Mouse (Mus musculus) liver, embryonic 15.5 days (tissue): Measurements from ENCODE around the gene Rps6ka1. TPM values are rescaled to one million over a fixed set of nuclear protein-coding genes. Genes with fewer than 3 reads are reported as not detected.
"Not testable (repeated sequence)": the region's sequence is repeated elsewhere in the genome, so short reads cannot be mapped to it uniquely, and the experiment has no call there.

Source experiments
- ATAC-seq: fragments of 200-750 bp; cut with Nextera tagmentation; 2 replicates; pipeline ENCODE4 v1.8.0; 2017; ENCODE audit warnings: moderate number of reproducible peaks, mild to moderate bottlenecking, moderate library complexity; ENCODE audit not compliant: insufficient read depth
- H3K27ac ChIP-seq: fragments of 300-500 bp; sonication (generic); replicated peaks from 2 replicates; pipeline ENCODE4 v1.5.1; 2015; ENCODE audit warnings: mild to moderate bottlenecking, inconsistent platforms
- H3K27me3 ChIP-seq: fragments of 300-500 bp; sonication (generic); 2 replicates; pipeline ENCODE4 v1.6.1; 2015; ENCODE audit warnings: mild to moderate bottlenecking, inconsistent platforms
- H3K36me3 ChIP-seq: fragments of 300-500 bp; sonication (generic); replicated peaks from 2 replicates; pipeline ENCODE4 v1.6.1; 2015; ENCODE audit warnings: moderate library complexity, mild to moderate bottlenecking, inconsistent platforms
- H3K4me1 ChIP-seq: fragments of 300-500 bp; sonication (generic); replicated peaks from 2 replicates; pipeline ENCODE4 v1.6.1; 2015; ENCODE audit warnings: inconsistent platforms
- H3K4me2 ChIP-seq: fragments of 300-500 bp; sonication (generic); 2 replicates; pipeline ENCODE4 v1.6.1; 2015; ENCODE audit warnings: moderate library complexity, mild to moderate bottlenecking, inconsistent platforms
- H3K4me3 ChIP-seq: fragments of 300-500 bp; sonication (generic); replicated peaks from 2 replicates; pipeline ENCODE4 v1.5.1; 2015; ENCODE audit warnings: mild to moderate bottlenecking, inconsistent platforms
- H3K9ac ChIP-seq: fragments of 300-500 bp; sonication (generic); 2 replicates; pipeline ENCODE4 v1.6.1; 2015; ENCODE audit warnings: moderate library complexity, mild to moderate bottlenecking, inconsistent platforms
- H3K9me3 ChIP-seq: fragments of 300-500 bp; sonication (generic); replicated peaks from 2 replicates; pipeline ENCODE4 v1.6.1; 2016; ENCODE audit warnings: inconsistent platforms
- WGBS: fragments of 180-500 bp; shearing (Covaris S2); methylation state at CpG from one replicate; pipeline ENCODE4 v1.1.7; 2015; ENCODE audit warnings: mixed read lengths; ENCODE audit not compliant: insufficient replicate concordance; 5-methylcytosine and 5-hydroxymethylcytosine counted together
- polyA plus RNA-seq: library from polyadenylated mRNA; unstranded; fragments of >200 nt; fragmentation: Nextera tagmentation; extraction: Ambion mirVana; gene quantifications from 2 replicates; pipeline ENCODE4 v1.2.1, GENCODE M21; 2015

The Rps6ka1 gene
- polyA plus RNA-seq, 1 experiment from 2014 or later = 68.0 TPM

GRCm38 (mm10) chr4:133908051-133908450 is 20.5 kb upstream of the Rps6ka1 start:
- peaks cover 34% of the 10 kb centered on the region for H3K4me1 ChIP-seq
- H3K27me3 ChIP-seq = no peaks in the 10 kb centered on the region
- no peak overlapping the region for H3K4me3 ChIP-seq
- H3K27ac ChIP-seq = peak overlapping the region; percentile 35
- no peak for ATAC-seq
- 49% methylated on average over 6 of the region's 6 CpGs for WGBS
- H3K4me2 ChIP-seq = no peak overlapping the region
- H3K9ac ChIP-seq = no peak overlapping the region
- H3K9me3 ChIP-seq = no peaks in the 10 kb centered on the region
- H3K36me3 ChIP-seq = no peaks in the 10 kb centered on the region

- Histone ChIP-seq H3K9ac (no peak overlapping the region), H3K4me1 (peaks cover 34% of the 10 kb centered on the region), H3K27me3 (no peaks in the 10 kb centered on the region), H3K9me3 (no peaks in the 10 kb centered on the region), H3K4me2 (no peak overlapping the region), H3K36me3 (no peaks in the 10 kb centered on the region), H3K27ac (peak overlapping the region; percentile 67), H3K4me3 (no peak overlapping the region)
- no peak for ATAC-seq
- 8% methylated on average over 4 of the region's 4 CpGs for WGBS
Observed at GRCm38 (mm10) chr4:133907086-133907485, 19.5 kb upstream of the Rps6ka1 start.

GRCm38 (mm10) chr4:133906336-133906735 is 18.7 kb upstream of the Rps6ka1 start:
- H3K4me1 ChIP-seq = peaks cover 29% of the 10 kb centered on the region
- H3K9me3 ChIP-seq, H3K4me2 ChIP-seq, H3K4me3 ChIP-seq, H3K36me3 ChIP-seq, ATAC-seq, H3K27me3 ChIP-seq, H3K9ac ChIP-seq: not testable (repeated sequence)
- WGBS = 56% methylated on average over 5 of the region's 5 CpGs
- peak overlapping the region; percentile 67; the same call in 1 of the 2 replicates for H3K27ac ChIP-seq

- no peak overlapping the region for H3K9ac ChIP-seq
- H3K27ac ChIP-seq = no peak overlapping the region
- H3K4me2 ChIP-seq = no peak overlapping the region
- H3K4me3 ChIP-seq = no peak overlapping the region
- 33% methylated on average over 7 of the region's 7 CpGs for WGBS
- no peaks in the 10 kb centered on the region for H3K27me3 ChIP-seq
- ATAC-seq = no peak
- peaks cover 17% of the 10 kb centered on the region for H3K4me1 ChIP-seq
- no peaks in the 10 kb centered on the region for H3K9me3 ChIP-seq
- no peaks in the 10 kb centered on the region for H3K36me3 ChIP-seq
Observed at GRCm38 (mm10) chr4:133905167-133905566, 17.6 kb upstream of the Rps6ka1 start.

- H3K9me3 ChIP-seq = no peaks in the 10 kb centered on the region
- 72% methylated on average over 8 of the region's 8 CpGs for WGBS
- no peak overlapping the region for H3K27ac ChIP-seq
- peaks cover 15% of the 10 kb centered on the region for H3K4me1 ChIP-seq
- H3K4me2 ChIP-seq = no peak overlapping the region
- no peak overlapping the region for H3K4me3 ChIP-seq
- no peaks in the 10 kb centered on the region for H3K27me3 ChIP-seq
- H3K36me3 ChIP-seq = no peaks in the 10 kb centered on the region
- no peak overlapping the region for H3K9ac ChIP-seq
- ATAC-seq = no peak
Observed at GRCm38 (mm10) chr4:133904326-133904725, 16.7 kb upstream of the Rps6ka1 start.

GRCm38 (mm10) chr4:133903372-133903771 is 15.8 kb upstream of the Rps6ka1 start:
- WGBS = 54% methylated on average over 7 of the region's 7 CpGs
- Histone ChIP-seq H3K36me3 (no peaks in the 10 kb centered on the region), H3K4me2 (no peak overlapping the region)

GRCm38 (mm10) chr4:133902510-133902909 is 14.9 kb upstream of the Rps6ka1 start:
- peaks cover 18% of the 10 kb centered on the region for H3K4me1 ChIP-seq
- H3K36me3 ChIP-seq = no peaks in the 10 kb centered on the region
- WGBS = 81% methylated on average over 2 of the region's 2 CpGs

More at GRCm38 (mm10) chr4:133903372-133903771, 15.8 kb upstream of the Rps6ka1 start:
- peaks cover 22% of the 10 kb centered on the region for H3K4me1 ChIP-seq
- H3K9ac ChIP-seq = no peak overlapping the region
- ATAC-seq = no peak
- no peak overlapping the region for H3K4me3 ChIP-seq
- no peak overlapping the region for H3K27ac ChIP-seq
- H3K9me3 ChIP-seq = no peaks in the 10 kb centered on the region
- H3K27me3 ChIP-seq = no peaks in the 10 kb centered on the region

GRCm38 (mm10) chr4:133900887-133901286 is 13.3 kb upstream of the Rps6ka1 start:
- Histone ChIP-seq H3K27me3 (no peaks in the 10 kb centered on the region), H3K36me3 (no peaks in the 10 kb centered on the region), H3K4me2 (no peak overlapping the region), H3K27ac (no peak overlapping the region), H3K4me1 (peaks cover 12% of the 10 kb centered on the region), H3K4me3 (no peak overlapping the region), H3K9me3 (no peaks in the 10 kb centered on the region), H3K9ac (no peak overlapping the region)
- ATAC-seq = no peak
- 71% methylated on average over 6 of the region's 6 CpGs for WGBS

More at GRCm38 (mm10) chr4:133902510-133902909, 14.9 kb upstream of the Rps6ka1 start:
- no peak overlapping the region for H3K27ac ChIP-seq
- no peak overlapping the region for H3K9ac ChIP-seq
- H3K4me2 ChIP-seq = no peak overlapping the region
- H3K27me3 ChIP-seq = no peaks in the 10 kb centered on the region
- H3K4me3 ChIP-seq = no peak overlapping the region
- no peak for ATAC-seq
- no peaks in the 10 kb centered on the region for H3K9me3 ChIP-seq

GRCm38 (mm10) chr4:133900352-133900751 is 12.8 kb upstream of the Rps6ka1 start:
- Histone ChIP-seq H3K36me3 (no peaks in the 10 kb centered on the region), H3K4me3 (no peak overlapping the region), H3K4me1 (peaks cover 12% of the 10 kb centered on the region), H3K27ac (no peak overlapping the region), H3K9me3 (no peaks in the 10 kb centered on the region), H3K9ac (no peak overlapping the region), H3K4me2 (no peak overlapping the region), H3K27me3 (no peaks in the 10 kb centered on the region)
- ATAC-seq = no peak
- 75% methylated on average over 6 of the region's 6 CpGs for WGBS

GRCm38 (mm10) chr4:133899241-133899800 is 11.7 kb upstream of the Rps6ka1 start:
- H3K4me3 ChIP-seq = no peak overlapping the region
- ATAC-seq = no peak
- H3K36me3 ChIP-seq = no peaks in the 10 kb centered on the region
- no peaks in the 10 kb centered on the region for H3K27me3 ChIP-seq
- no peak overlapping the region for H3K4me2 ChIP-seq
- WGBS = 68% methylated on average over 9 of the region's 9 CpGs
- H3K9me3 ChIP-seq = no peaks in the 10 kb centered on the region
- no peak overlapping the region for H3K27ac ChIP-seq
- H3K4me1 ChIP-seq = peaks cover 12% of the 10 kb centered on the region
- no peak overlapping the region for H3K9ac ChIP-seq

GRCm38 (mm10) chr4:133898151-133898550 is 10.6 kb upstream of the Rps6ka1 start:
- no peak for ATAC-seq
- Histone ChIP-seq H3K4me3 (no peak overlapping the region), H3K4me2 (no peak overlapping the region), H3K4me1 (peaks cover 12% of the 10 kb centered on the region), H3K36me3 (no peaks in the 10 kb centered on the region), H3K27ac (no peak overlapping the region), H3K9me3 (no peaks in the 10 kb centered on the region), H3K27me3 (no peaks in the 10 kb centered on the region), H3K9ac (no peak overlapping the region)
- 64% methylated on average over 6 of the region's 6 CpGs for WGBS

- 77% methylated on average over 11 of the region's 11 CpGs for WGBS
- Histone ChIP-seq H3K4me2 (no peak overlapping the region), H3K9ac (no peak overlapping the region), H3K36me3 (no peaks in the 10 kb centered on the region), H3K27ac (no peak overlapping the region), H3K4me1 (peaks cover 12% of the 10 kb centered on the region), H3K9me3 (no peaks in the 10 kb centered on the region), H3K27me3 (no peaks in the 10 kb centered on the region), H3K4me3 (no peak overlapping the region)
- ATAC-seq = no peak
Observed at GRCm38 (mm10) chr4:133897431-133897891, 9.9 kb upstream of the Rps6ka1 start.
